Mouse (Mus musculus) liver, embryonic 15.5 days (tissue): ENCODE data around the gene Hmga2. TPM values are rescaled to one million over a fixed set of nuclear protein-coding genes. Genes with fewer than 3 reads are reported as not detected.
"Not testable (repeated sequence)": the region's sequence is repeated elsewhere in the genome, so short reads cannot be mapped to it uniquely, and the experiment has no call there.

Experiments used
- ATAC-seq: fragments of 200-750 bp; cut with Nextera tagmentation; 2 replicates; pipeline ENCODE4 v1.8.0; 2017; ENCODE audit warnings: moderate number of reproducible peaks, mild to moderate bottlenecking, moderate library complexity; ENCODE audit not compliant: insufficient read depth
- H3K27ac ChIP-seq: fragments of 300-500 bp; sonication (generic); replicated peaks from 2 replicates; pipeline ENCODE4 v1.5.1; 2015; ENCODE audit warnings: mild to moderate bottlenecking, inconsistent platforms
- H3K27me3 ChIP-seq: fragments of 300-500 bp; sonication (generic); 2 replicates; pipeline ENCODE4 v1.6.1; 2015; ENCODE audit warnings: mild to moderate bottlenecking, inconsistent platforms
- H3K36me3 ChIP-seq: fragments of 300-500 bp; sonication (generic); replicated peaks from 2 replicates; pipeline ENCODE4 v1.6.1; 2015; ENCODE audit warnings: moderate library complexity, mild to moderate bottlenecking, inconsistent platforms
- H3K4me1 ChIP-seq: fragments of 300-500 bp; sonication (generic); replicated peaks from 2 replicates; pipeline ENCODE4 v1.6.1; 2015; ENCODE audit warnings: inconsistent platforms
- H3K4me2 ChIP-seq: fragments of 300-500 bp; sonication (generic); 2 replicates; pipeline ENCODE4 v1.6.1; 2015; ENCODE audit warnings: moderate library complexity, mild to moderate bottlenecking, inconsistent platforms
- H3K4me3 ChIP-seq: fragments of 300-500 bp; sonication (generic); replicated peaks from 2 replicates; pipeline ENCODE4 v1.5.1; 2015; ENCODE audit warnings: mild to moderate bottlenecking, inconsistent platforms
- H3K9ac ChIP-seq: fragments of 300-500 bp; sonication (generic); 2 replicates; pipeline ENCODE4 v1.6.1; 2015; ENCODE audit warnings: moderate library complexity, mild to moderate bottlenecking, inconsistent platforms
- H3K9me3 ChIP-seq: fragments of 300-500 bp; sonication (generic); replicated peaks from 2 replicates; pipeline ENCODE4 v1.6.1; 2016; ENCODE audit warnings: inconsistent platforms
- WGBS: fragments of 180-500 bp; shearing (Covaris S2); methylation state at CpG from one replicate; pipeline ENCODE4 v1.1.7; 2015; ENCODE audit warnings: mixed read lengths; ENCODE audit not compliant: insufficient replicate concordance; 5-methylcytosine and 5-hydroxymethylcytosine counted together
- microRNA counts: library from miRNA; unstranded; fragments of <30 nt; microRNA quantifications from one replicate; lab custom pipeline; 2016
- microRNA-seq: library from miRNA; unstranded; fragments of <30 nt; microRNA quantifications from one replicate; pipeline ENCODE4, GENCODE M21; 2016
- polyA plus RNA-seq: library from polyadenylated mRNA; unstranded; fragments of >200 nt; fragmentation: Nextera tagmentation; extraction: Ambion mirVana; gene quantifications from 2 replicates; pipeline ENCODE4 v1.2.1, GENCODE M21; 2015

Hmga2 gene
- polyA plus RNA-seq, 1 experiment from 2014 or later, result 2.1 TPM

DNA sequence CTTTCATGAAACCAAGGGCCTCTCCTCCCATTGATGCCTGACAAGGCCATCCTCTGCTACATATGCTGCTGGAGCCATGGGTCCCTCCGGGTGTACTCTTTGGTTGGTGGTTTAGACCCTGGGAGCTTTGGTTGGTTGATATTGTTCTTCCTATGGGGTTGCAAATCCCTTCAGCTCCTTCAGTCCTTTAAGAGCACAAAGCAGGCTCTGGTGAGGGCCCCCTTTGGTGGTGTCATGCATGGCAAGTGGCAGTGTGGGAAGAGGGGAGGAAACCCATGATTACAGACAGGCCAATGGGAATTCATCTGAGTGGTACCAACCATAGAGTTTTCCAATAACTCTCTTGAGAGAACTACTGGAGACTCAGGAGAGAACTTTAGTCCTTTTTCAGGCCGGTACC is 136.4 kb downstream of the Hmga2 start:
- not testable (repeated sequence) for H3K36me3 ChIP-seq, H3K9ac ChIP-seq, H3K4me2 ChIP-seq, H3K27ac ChIP-seq, H3K4me3 ChIP-seq, H3K27me3 ChIP-seq, H3K4me1 ChIP-seq, ATAC-seq, H3K9me3 ChIP-seq
- 74% methylated on average over 2 of the region's 2 CpGs for WGBS

DNA sequence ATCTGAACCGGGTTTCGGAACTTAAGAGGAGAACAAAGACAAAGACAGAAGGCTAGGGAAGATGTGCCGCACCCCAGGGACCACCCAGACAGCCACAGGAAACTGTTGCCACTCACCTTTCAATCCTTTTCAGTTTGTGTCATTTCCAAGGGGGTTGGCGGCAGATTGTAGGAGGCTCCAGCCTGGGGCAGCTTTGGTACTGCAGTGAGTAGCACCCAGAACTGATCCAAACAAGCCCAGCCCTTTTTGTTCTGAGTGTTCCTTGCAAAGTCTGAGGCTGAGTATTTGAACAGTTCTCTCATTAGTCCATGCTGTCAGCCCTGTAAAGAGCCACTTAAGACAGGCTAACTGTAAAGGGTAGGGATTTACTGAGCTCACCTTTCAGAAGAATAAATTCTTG is 136.9 kb downstream of the Hmga2 start:
- no peaks in the 10 kb centered on the region for H3K36me3 ChIP-seq
- no peak overlapping the region for H3K4me3 ChIP-seq
- H3K4me1 ChIP-seq, result no peaks in the 10 kb centered on the region
- H3K27me3 ChIP-seq, result no peaks in the 10 kb centered on the region
- 62% methylated on average over 4 of the region's 4 CpGs for WGBS
- H3K9me3 ChIP-seq, result no peaks in the 10 kb centered on the region
- no peak overlapping the region for H3K9ac ChIP-seq
- no peak overlapping the region for H3K27ac ChIP-seq
- H3K4me2 ChIP-seq, result no peak overlapping the region
- ATAC-seq, result no peak

DNA sequence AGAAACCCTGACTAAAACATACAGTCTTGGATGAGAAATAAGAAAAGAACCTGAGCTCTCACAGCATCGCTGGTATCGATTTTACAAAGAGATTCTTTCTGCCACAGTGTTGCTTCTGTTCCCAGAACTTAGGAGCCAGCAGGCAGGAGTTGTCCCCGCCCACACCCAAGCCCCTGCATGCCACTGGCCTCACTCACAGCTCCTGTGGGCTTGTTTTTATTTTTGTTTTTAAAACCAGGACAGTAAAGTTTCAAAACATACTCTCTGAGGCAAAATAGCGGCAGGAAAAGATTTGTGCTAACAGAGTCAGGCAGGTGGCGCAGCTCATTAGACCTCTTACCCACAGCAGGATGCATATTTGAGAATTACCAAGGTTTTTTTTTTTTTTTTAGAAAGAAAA is 137.4 kb downstream of the Hmga2 start:
- 68% methylated on average over 5 of the region's 5 CpGs for WGBS
- Histone ChIP-seq H3K27ac (no peak overlapping the region), H3K4me1 (no peaks in the 10 kb centered on the region), H3K9me3 (no peaks in the 10 kb centered on the region), H3K36me3 (no peaks in the 10 kb centered on the region), H3K9ac (no peak overlapping the region), H3K4me3 (no peak overlapping the region), H3K27me3 (no peaks in the 10 kb centered on the region), H3K4me2 (no peak overlapping the region)
- no peak for ATAC-seq

DNA sequence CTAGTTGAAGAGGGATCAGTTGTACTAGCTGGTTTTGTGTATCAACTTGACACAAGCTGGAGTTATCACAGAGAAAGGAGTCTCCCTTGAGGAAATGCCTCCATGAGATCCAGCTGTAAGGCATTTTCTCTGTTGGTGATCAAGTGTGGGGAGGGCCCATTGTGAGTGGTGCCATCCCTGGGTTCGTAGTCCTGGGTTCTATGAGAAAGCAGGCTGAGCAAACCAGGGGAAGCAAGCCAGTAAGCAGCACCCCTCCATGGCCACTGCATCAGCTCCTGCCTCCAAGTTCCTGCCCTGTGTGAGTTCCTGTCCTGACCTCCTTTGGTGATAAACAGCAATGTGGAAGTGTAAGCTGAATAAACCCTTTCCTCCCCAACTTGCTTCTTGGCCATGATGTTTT is 137.8 kb downstream of the Hmga2 start:
- ATAC-seq, H3K36me3 ChIP-seq, H3K27ac ChIP-seq, H3K27me3 ChIP-seq, H3K4me1 ChIP-seq, H3K4me2 ChIP-seq, H3K9ac ChIP-seq, H3K9me3 ChIP-seq, H3K4me3 ChIP-seq: not testable (repeated sequence)
- WGBS, result 49% methylated on average over 1 of the region's 1 CpGs

DNA sequence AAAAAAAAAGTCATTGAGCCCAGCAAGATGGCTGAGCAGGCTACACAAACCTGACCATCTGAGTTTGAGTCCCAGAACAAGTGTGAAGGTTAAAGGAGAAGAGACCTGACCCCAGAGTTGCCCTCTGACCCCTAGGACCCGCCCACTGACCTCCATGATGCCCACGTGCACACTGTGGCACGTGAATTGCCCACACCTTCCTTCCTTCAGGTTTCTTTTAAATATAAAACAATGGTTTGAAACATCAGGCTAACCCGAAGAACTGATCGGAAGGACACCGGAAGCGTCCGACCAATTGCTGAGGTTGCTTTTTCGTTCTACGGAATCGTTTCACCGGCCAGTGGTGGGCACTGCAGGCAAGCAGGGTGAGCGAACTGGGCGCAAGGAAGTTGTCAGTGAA is 148.3 kb downstream of the Hmga2 start:
- no peaks in the 10 kb centered on the region for H3K36me3 ChIP-seq
- H3K4me1 ChIP-seq, result no peaks in the 10 kb centered on the region; the same call in 1 of the 2 replicates
- H3K27ac ChIP-seq, result no peak overlapping the region
- no peak overlapping the region for H3K4me3 ChIP-seq
- no peaks in the 10 kb centered on the region for H3K27me3 ChIP-seq
- whole genome bisulfite sequencing, result 79% methylated on average over 14 of the region's 14 CpGs
- no peak overlapping the region for H3K9ac ChIP-seq
- ATAC-seq, result no peak
- no peaks in the 10 kb centered on the region for H3K9me3 ChIP-seq
- H3K4me2 ChIP-seq, result no peak overlapping the region

DNA sequence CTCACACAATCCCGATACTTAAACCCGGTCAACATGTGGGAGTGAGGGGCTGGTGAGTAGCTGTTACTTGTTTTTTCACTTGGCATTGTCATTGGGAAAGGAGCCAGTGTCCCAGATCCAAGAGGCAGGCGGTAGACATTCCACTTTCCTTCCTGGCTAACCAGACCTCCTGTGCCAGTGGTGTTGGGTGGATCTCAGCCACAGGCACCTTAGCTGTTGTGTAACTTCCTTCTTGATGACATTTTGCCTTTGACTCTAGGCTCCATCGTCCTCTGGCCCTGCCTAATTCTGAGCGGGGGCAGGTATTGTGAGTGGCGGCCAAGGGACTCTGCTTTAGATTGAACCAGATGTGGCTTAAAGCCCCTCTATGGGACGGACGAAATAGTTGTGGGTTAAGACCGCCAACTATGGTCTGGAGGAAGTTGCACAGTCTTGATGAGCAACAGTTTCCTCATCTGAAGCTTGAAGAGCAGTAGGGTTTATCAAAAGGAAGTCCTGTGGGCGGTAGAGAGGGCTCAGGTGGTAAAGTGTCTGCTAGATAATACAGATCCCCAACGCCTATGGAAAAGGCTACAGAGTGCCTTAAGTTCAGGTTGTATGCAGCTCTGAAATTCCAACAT is 152.6 kb downstream of the Hmga2 start:
- WGBS, result 32% methylated on average over 11 of the region's 11 CpGs
- no peaks in the 10 kb centered on the region; the same call in 1 of the 2 replicates for H3K4me1 ChIP-seq
- no peaks in the 10 kb centered on the region for H3K9me3 ChIP-seq
- no peak overlapping the region for H3K4me2 ChIP-seq
- H3K36me3 ChIP-seq, result no peaks in the 10 kb centered on the region
- no peak overlapping the region for H3K27ac ChIP-seq
- H3K4me3 ChIP-seq, result no peak overlapping the region
- no peak overlapping the region for H3K9ac ChIP-seq
- no peak for ATAC-seq
- no peaks in the 10 kb centered on the region for H3K27me3 ChIP-seq

DNA sequence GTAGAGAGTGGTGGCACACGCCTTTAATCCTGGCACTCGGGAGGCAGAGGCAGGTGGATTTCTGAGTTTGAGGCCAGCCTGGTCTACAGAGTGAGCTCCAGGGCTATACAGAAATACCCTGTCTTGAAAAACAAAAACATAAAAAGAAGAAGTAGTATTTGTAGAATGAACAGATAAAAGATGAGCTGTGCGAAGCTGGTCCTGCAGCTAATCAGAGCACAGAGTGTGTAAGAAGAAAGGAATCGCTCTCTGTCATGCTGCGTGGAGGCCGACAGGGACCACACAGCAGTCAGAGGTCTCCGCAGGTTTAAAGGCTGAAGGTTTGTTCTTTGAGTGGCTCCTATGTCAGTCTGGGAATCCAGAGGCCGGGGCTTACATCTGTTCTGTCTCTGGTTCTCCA is 153.5 kb downstream of the Hmga2 start:
- no peak for ATAC-seq
- H3K4me1 ChIP-seq, result no peaks in the 10 kb centered on the region; the same call in 1 of the 2 replicates
- H3K36me3 ChIP-seq, result no peaks in the 10 kb centered on the region
- WGBS, result 65% methylated on average over 8 of the region's 8 CpGs
- H3K4me2 ChIP-seq, result no peak overlapping the region
- no peaks in the 10 kb centered on the region for H3K9me3 ChIP-seq
- H3K4me3 ChIP-seq, result no peak overlapping the region
- H3K9ac ChIP-seq, result no peak overlapping the region
- H3K27ac ChIP-seq, result no peak overlapping the region
- no peaks in the 10 kb centered on the region for H3K27me3 ChIP-seq

DNA sequence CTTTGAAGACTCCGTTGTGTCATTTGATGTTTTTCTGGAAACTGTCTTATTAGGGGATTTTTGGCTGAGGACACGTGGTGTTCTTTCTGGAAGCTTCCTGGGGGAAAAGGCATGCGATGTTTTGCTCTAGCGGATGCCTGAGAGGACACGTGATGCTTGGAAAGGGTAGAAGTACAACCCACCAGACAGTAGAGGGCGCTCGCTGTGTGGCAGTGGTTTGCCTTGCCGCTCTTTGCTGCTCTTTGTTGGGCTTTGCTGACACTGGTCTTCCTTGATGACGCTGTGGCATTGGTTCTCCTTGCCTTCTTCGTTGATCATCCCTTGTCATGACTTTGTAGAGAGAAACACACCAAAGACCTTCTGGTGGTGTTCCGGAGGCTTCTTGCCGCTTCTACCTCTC is 156.7 kb downstream of the Hmga2 start:
- Histone ChIP-seq H3K4me1 (no peaks in the 10 kb centered on the region; the same call in 1 of the 2 replicates), H3K36me3 (no peaks in the 10 kb centered on the region), H3K27me3 (no peaks in the 10 kb centered on the region), H3K9me3 (no peaks in the 10 kb centered on the region), H3K4me3 (no peak overlapping the region), H3K4me2 (no peak overlapping the region), H3K9ac (no peak overlapping the region), H3K27ac (no peak overlapping the region)
- ATAC-seq, result no peak
- WGBS, result 81% methylated on average over 12 of the region's 12 CpGs

MicroRNAs encoded within 50 kb of the gene (microRNA counts, 519-probe panel; counts per million panel counts)
- not detected for microRNA mmu-miR-763 (lab: Ali Mortazavi, UCI)

Small RNAs within 50 kb of the gene (microRNA-seq; reads per million reads assigned to microRNA genes)
- gene Mir763, result not detected

Other genes starting within 250 kb of the Hmga2 start
- 20.4 and 23.3 TPM in 2 replicates for gene Llph, start 249.4 kb downstream of the Hmga2 start, polyA plus RNA-seq